Mouse (Mus musculus) midbrain, embryonic 10.5 days (tissue): ENCODE measurements at regions not wholly inside any gene's neighbourhood (a gene's known extent, or its start where the extent isn't known, plus 50 kb on each side); places are given as distances from the start of the nearest gene placed in this dataset.
A peak's percentile ranks its signal among the peaks of the same experiment; 100 is the strongest.

ENCODE experiments used
- DNase-seq: peaks from one replicate; pipeline ENCODE4 v3.0.0-alpha.2; 2017; ENCODE audit warnings: low spot score
- H3K27ac ChIP-seq: fragments of 300-500 bp; sonication (generic); replicated peaks from 2 replicates; pipeline ENCODE4 v1.5.1; 2016; ENCODE audit warnings: mild to moderate bottlenecking
- H3K27me3 ChIP-seq: fragments of 300-500 bp; sonication (generic); 2 replicates; pipeline ENCODE4 v1.6.1; 2016; ENCODE audit warnings: low read depth, mild to moderate bottlenecking; ENCODE audit not compliant: poor library complexity, severe bottlenecking
- H3K36me3 ChIP-seq: fragments of 300-500 bp; sonication (generic); 2 replicates; pipeline ENCODE4 v1.6.1; 2016; ENCODE audit warnings: mild to moderate bottlenecking, moderate library complexity
- H3K4me1 ChIP-seq: fragments of 300-500 bp; sonication (generic); 2 replicates; pipeline ENCODE4 v1.6.1; 2016
- H3K4me3 ChIP-seq: fragments of 300-500 bp; sonication (generic); 2 replicates; pipeline ENCODE4 v1.5.1; 2016; ENCODE audit warnings: mild to moderate bottlenecking, moderate library complexity
- H3K9me3 ChIP-seq: fragments of 300-500 bp; sonication (generic); replicated peaks from 2 replicates; pipeline ENCODE4 v1.6.1; 2016; ENCODE audit warnings: mild to moderate bottlenecking
- WGBS: fragments of 180-500 bp; shearing (Covaris S2); methylation state at CpG from one replicate; pipeline ENCODE4 v1.1.7; 2016; 5-methylcytosine and 5-hydroxymethylcytosine counted together

GRCm38 (mm10) chr1:168737277-168737863 lies 305.3 kb upstream of the Pbx1 start:
- Histone ChIP-seq H3K36me3 (no peaks in the 10 kb centered on the region), H3K4me3 (no peak overlapping the region), H3K27ac (no peak overlapping the region), H3K27me3 (no peaks in the 10 kb centered on the region), H3K9me3 (no peaks in the 10 kb centered on the region), H3K4me1 (no peaks in the 10 kb centered on the region)
- no peak for DNase-seq
- 84% methylated on average over 7 of the region's 7 CpGs for WGBS

DNA sequence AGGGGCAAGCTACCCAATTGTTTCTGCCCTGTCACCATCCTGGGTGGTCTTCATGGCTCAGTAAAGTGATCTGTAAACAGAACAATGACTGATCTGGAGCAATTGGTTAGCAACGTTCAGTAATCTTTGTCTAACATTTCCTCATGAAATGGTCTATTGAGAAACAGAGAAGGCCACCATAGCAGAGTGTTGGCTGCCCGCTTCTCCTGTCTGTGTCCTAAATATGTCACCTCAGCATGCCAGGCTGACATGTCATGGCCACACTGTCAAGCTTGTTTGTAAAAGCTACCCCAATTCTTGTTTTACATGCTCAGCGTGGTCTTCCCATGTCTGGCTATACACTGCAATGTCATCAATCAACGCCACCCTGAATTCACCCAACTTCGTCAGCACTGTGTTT lies 301.0 kb upstream of the Pbx1 start:
- Histone ChIP-seq H3K4me1 (no peaks in the 10 kb centered on the region), H3K9me3 (no peaks in the 10 kb centered on the region), H3K36me3 (no peaks in the 10 kb centered on the region), H3K27ac (no peak overlapping the region), H3K27me3 (no peaks in the 10 kb centered on the region), H3K4me3 (no peak overlapping the region)
- DNase-seq, result no peak
- 74% methylated on average over 5 of the region's 5 CpGs for WGBS

DNA sequence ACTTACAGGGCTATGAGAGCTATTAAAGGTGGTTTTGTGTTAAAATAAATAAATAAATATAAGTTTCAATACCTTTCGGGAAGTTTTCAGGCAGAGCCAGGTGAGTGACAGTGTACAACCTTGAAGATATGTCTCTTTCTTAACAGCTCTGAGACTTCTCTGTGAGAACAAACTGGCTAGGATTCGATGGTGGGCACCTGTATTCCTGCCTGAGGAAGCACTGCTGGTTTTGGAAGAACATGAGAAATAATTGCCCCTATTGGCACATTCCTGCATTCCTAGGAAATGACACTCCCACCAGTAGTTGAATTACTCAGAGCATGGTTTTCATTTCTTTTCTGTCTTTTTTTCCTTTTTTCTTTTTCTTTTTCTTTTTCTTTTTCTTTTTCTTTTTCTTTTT lies 277.8 kb upstream of the Pbx1 start:
- no peaks in the 10 kb centered on the region for H3K36me3 ChIP-seq
- no peaks in the 10 kb centered on the region for H3K27me3 ChIP-seq
- 81% methylated on average over 2 of the region's 2 CpGs for WGBS
- H3K4me1 ChIP-seq, result peaks cover 17% of the 10 kb centered on the region
- DNase-seq, result no peak
- no peak overlapping the region for H3K4me3 ChIP-seq
- H3K27ac ChIP-seq, result no peak overlapping the region
- no peaks in the 10 kb centered on the region for H3K9me3 ChIP-seq

DNA sequence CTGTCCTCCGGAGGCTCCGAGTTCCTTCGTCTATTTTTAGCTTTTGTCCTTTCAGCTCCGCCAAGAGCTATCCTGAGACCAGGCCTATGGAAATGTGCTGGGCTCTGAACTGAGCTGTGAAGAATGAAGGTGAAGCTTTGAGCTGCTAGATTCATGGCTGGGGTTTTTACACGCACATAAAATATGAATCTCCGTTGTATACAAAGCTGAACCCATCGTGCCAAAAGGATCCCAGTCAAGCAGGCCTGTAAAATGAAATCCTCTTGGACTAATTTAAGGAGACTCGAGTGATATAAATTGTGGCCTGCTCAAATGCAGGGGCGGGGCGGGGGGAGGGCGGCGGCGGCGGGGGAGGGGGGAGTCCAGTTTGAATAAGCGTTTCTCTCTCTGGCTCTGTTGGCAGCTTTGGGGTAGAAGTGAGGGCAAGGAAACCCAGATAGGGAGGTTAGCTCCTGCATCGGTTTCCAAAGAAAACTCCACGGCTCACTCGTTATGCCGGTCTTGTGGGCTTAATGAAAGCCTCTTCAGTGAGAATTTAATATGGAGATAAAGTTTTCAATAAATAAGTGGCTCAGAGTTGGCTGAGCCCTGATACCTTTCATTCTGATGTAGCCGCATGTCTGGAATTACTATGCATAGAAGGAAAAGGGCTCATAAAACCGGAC lies 277.1 kb upstream of the Pbx1 start:
- DNase-seq, result peak; percentile 20
- Histone ChIP-seq H3K36me3 (no peaks in the 10 kb centered on the region), H3K27ac (peak overlapping the region; percentile 71), H3K4me1 (peaks cover 17% of the 10 kb centered on the region), H3K9me3 (no peaks in the 10 kb centered on the region), H3K4me3 (no peak overlapping the region), H3K27me3 (no peaks in the 10 kb centered on the region)
- 41% methylated on average over 21 of the region's 21 CpGs for WGBS

DNA sequence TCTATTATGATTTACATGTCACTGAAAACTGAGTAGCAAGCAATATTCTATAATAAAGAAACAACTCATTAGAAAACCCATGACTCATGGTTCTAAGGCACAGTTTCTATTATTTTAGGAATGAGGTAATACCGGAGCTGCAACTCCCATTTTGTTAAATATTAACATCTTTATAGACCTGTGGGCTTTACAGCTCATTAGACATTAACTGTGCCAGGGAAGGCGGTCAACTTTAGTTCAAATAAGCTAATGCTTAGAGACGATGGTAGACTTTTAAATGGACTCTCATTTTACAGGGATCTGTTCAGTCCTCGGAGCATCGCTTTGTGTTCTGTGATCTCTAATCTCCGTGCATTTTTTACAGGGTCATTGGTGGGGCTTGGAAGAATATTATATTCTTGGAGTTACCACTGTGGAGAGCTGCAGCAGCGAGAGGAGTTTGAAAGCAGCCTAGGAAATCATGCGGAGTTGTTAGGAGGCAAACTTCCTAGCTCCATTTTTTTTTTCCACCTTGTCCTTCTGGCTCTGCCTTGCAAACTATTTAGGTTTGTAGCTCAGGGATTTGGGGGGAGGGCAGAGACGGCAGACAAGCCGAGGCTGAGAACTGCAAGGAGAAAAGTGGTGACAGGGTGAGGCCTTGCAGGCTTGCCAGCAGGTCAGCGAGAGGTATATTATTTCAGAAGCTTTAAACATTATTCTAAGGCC lies 276.2 kb upstream of the Pbx1 start:
- peak overlapping the region; percentile 71 for H3K27ac ChIP-seq
- H3K4me1 ChIP-seq, result peaks cover 17% of the 10 kb centered on the region
- H3K36me3 ChIP-seq, result no peaks in the 10 kb centered on the region
- peak; percentile 15 for DNase-seq
- no peaks in the 10 kb centered on the region for H3K9me3 ChIP-seq
- 47% methylated on average over 11 of the region's 11 CpGs for WGBS
- no peak overlapping the region for H3K4me3 ChIP-seq
- H3K27me3 ChIP-seq, result no peaks in the 10 kb centered on the region

DNA sequence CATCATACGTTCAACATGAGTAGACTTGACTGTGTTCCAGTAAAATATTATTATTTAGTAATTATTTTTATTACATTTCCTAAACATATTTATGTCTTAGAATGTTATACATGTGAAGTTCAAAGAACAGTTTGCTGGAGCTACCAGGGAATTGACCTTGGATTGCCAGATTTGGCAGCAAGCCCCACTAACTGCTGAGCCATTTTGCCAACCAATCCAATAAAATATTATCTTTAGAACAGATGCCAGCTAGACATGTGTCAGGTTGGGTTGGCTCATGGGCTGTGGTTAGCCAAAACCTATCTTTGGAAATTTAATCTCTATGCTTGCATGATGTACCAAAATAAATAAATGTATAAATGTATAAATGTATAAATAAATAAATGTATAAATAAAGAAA lies 265.3 kb upstream of the Pbx1 start:
- Histone ChIP-seq H3K4me3 (no peak overlapping the region), H3K27ac (no peak overlapping the region), H3K27me3 (no peaks in the 10 kb centered on the region), H3K4me1 (no peaks in the 10 kb centered on the region), H3K36me3 (no peaks in the 10 kb centered on the region), H3K9me3 (no peaks in the 10 kb centered on the region)
- WGBS, result 96% methylated on average over 1 of the region's 1 CpGs
- no peak for DNase-seq

DNA sequence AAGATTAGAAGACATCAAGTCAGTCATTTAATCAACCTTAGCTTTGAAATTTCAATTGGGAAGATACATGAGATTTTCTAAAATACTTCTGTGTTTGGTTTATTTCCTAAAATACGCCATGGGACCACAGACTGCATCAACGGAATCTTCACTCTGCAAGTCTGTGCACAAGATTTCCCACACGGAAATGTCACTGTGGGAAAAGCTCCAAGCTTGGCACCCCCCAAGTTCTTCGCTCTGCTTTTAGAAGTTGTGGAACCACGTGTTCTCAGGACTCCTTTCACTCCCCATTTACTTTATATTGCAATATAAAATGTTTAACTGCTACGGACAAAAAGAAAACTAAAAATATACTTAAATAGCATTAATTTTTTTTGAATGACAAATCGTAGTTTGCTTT lies 254.8 kb upstream of the Pbx1 start:
- 88% methylated on average over 7 of the region's 7 CpGs for WGBS
- DNase-seq, result no peak
- no peak overlapping the region for H3K4me3 ChIP-seq

DNA sequence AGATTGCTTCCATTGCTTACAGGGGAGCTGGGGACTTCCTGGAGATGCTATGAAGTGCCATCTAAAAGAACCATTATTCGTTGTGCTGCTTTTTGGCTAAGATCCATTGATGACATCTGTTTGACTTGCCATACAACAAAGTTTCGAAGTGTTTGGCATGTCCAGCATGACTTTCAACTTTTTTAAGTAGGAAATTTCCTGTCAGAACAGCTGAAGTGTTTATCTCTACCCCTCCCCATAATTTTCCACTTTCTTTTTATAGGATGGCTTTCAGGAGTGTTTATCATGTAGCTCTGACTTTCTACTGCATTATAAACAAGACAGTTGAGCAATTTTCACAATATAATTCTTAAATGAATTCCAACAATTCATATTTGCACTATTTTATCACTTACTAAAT lies 253.1 kb upstream of the Pbx1 start:
- DNase-seq, result no peak
- Histone ChIP-seq H3K9me3 (no peaks in the 10 kb centered on the region), H3K4me1 (no peaks in the 10 kb centered on the region), H3K27me3 (no peaks in the 10 kb centered on the region), H3K27ac (no peak overlapping the region), H3K36me3 (no peaks in the 10 kb centered on the region), H3K4me3 (no peak overlapping the region)
- 88% methylated on average over 2 of the region's 2 CpGs for WGBS

More for the DNA sequence above, 254.8 kb upstream of the Pbx1 start:
- Histone ChIP-seq H3K27ac (no peak overlapping the region), H3K36me3 (no peaks in the 10 kb centered on the region), H3K4me1 (no peaks in the 10 kb centered on the region), H3K27me3 (no peaks in the 10 kb centered on the region), H3K9me3 (no peaks in the 10 kb centered on the region)

DNA sequence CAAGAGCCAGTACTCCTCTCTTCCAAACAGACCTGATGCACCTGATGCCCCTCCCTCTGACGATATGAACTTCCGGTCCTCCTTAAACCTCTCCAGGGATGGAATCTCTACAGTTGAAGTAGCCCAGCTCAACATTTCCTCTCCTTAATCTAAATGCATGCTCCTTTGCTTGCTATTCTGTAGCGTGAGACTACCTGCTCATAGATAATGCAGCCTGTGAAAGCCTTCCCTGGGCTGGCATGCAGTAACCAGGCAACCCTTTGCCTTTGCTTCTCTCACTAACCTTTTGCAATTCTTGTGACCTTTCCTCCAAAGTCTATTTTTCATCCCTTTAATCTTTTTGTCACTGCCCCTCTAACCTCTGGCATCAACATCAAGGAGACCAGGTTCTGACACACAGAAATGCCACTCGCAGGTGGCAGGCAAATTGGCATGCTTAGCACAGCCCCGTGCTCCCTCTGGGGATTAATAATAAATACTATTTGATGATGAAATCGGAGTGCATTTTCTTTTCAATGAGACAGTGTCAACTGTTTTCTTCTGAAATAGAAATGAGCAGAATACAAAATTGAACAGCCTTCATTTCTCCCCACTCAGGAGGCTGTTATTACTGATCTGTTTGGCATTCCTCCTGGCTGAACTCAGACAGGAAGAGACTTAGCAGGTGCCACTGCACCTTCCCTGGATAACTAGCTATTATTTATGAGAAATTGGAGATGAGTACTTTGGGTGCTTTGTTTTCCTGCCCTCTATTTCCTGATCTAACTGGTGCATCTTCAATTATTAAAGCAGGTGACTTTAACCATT lies 249.8 kb upstream of the Pbx1 start:
- no peak overlapping the region for H3K4me3 ChIP-seq
- no peaks in the 10 kb centered on the region for H3K9me3 ChIP-seq
- no peak overlapping the region for H3K27ac ChIP-seq
- no peaks in the 10 kb centered on the region for H3K36me3 ChIP-seq
- DNase-seq, result no peak
- H3K4me1 ChIP-seq, result no peaks in the 10 kb centered on the region
- H3K27me3 ChIP-seq, result no peaks in the 10 kb centered on the region; the same call in 1 of the 2 replicates
- 87% methylated on average over 6 of the region's 6 CpGs for WGBS

DNA sequence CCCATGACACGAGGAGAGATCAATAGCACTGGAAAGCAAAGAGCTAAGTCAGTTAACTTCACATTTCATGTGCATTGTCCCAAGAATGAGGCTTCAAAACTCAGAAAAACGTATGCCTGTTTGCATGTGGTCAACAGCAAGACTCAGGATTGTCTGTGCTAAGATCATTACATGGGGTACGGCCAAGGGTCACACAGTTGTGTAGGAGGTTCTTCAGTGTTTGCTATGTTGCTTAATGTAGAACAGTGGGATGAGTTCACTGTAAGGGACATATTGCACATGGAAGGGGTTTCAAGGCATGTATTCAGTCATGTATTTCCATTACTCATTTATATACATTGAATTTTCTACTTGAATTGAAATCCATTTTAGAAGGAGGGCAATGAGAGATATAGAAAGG lies 248.6 kb upstream of the Pbx1 start:
- DNase-seq, result no peak
- 86% methylated on average over 3 of the region's 3 CpGs for WGBS
- no peaks in the 10 kb centered on the region for H3K36me3 ChIP-seq

DNA sequence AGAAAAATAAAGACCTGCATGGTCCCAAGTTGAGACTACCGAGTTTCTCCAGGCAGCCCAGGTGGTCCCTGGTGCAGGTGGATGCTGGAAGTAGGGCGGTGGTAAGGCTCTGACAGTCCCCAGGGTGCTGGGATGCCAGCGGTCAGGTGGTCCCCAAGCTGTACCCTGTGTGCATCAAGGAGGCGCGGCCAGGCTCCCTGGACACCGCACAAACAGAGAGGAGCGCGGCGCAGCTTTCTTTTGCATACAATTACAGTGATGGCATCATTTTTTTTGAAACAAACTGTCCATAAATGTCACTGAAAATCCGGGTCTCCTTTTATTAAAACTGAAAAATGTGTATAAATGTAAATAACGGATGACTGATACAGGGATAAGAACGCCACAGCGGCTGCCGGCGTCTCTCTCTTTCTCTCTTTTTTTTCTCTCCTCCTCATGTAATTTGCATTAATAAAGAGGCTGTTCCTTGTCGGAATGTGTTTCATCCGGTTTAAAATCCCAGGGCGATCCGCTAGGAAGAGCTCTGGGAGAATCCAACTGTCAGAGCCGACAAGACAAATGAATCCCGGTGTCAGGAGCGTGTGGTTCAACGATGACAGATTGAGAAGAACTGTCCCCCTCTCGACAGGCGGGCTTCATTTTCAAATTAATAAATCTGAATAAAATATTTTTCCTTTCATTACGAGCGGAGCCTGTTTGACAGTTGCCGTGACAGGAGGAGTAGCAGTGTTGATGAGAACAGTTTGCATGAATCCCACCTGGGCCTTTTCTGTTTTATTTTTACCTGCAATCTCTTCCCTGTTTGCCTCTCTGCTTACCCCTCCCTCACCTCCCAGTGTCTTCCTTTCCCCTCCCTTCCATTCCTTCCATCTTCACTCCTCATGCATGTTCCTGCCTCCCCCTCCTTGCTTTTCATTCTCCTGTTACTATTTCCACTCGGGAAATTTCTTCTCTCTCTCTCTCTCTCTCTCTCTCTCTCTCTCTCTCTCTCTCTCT lies 244.6 kb upstream of the Pbx1 start:
- Histone ChIP-seq H3K27me3 (no peaks in the 10 kb centered on the region; the same call in 1 of the 2 replicates), H3K27ac (no peak overlapping the region), H3K4me1 (0 out of 2 replicates have a peak, but pooled peaks cover 3% of the 10 kb centered on the region), H3K9me3 (no peaks in the 10 kb centered on the region), H3K36me3 (no peaks in the 10 kb centered on the region), H3K4me3 (no peak overlapping the region; the same call in 1 of the 2 replicates)
- 65% methylated on average over 29 of the region's 29 CpGs for WGBS
- no peak for DNase-seq

More for the DNA sequence above, 248.6 kb upstream of the Pbx1 start:
- H3K4me1 ChIP-seq, result 0 out of 2 replicates have a peak, but pooled peaks cover 3% of the 10 kb centered on the region
- H3K27me3 ChIP-seq, result no peaks in the 10 kb centered on the region; the same call in 1 of the 2 replicates
- no peak overlapping the region for H3K27ac ChIP-seq
- no peak overlapping the region for H3K4me3 ChIP-seq
- H3K9me3 ChIP-seq, result no peaks in the 10 kb centered on the region

- 81% methylated on average over 10 of the region's 10 CpGs for WGBS
- no peak for DNase-seq
- H3K27ac ChIP-seq, result no peak overlapping the region
- H3K36me3 ChIP-seq, result no peaks in the 10 kb centered on the region
- no peak overlapping the region for H3K4me3 ChIP-seq
- H3K4me1 ChIP-seq, result 0 out of 2 replicates have a peak, but pooled peaks cover 3% of the 10 kb centered on the region
- H3K9me3 ChIP-seq, result no peaks in the 10 kb centered on the region
- H3K27me3 ChIP-seq, result no peaks in the 10 kb centered on the region; the same call in 1 of the 2 replicates
These were observed 243.7 kb upstream of the Pbx1 start for GRCm38 (mm10) chr1:168675741-168676140.
